Mouse (Mus musculus) adrenal gland, postnatal 10 days (tissue): Measurements from ENCODE around the gene Upk2. TPM values are rescaled to one million over a fixed set of nuclear protein-coding genes. Genes with fewer than 3 reads are reported as not detected.
"Not testable (repeated sequence)": the region's sequence is repeated elsewhere in the genome, so short reads cannot be mapped to it uniquely, and the experiment has no call there.

Experiments
- DNase-seq: peaks from one replicate; pipeline ENCODE4 v3.0.0; 2021; ENCODE audit warnings: mixed read lengths
- total RNA-seq, 2 experiments: library from RNA; stranded (reverse); gene quantifications; 2 replicates each; pipeline ENCODE4 v1.2.3; 2021

Gene Upk2
- total RNA-seq, 2 experiments from 2014 or later: not detected

GRCm38 (mm10) chr9:44461950-44462349 lies 7.2 kb upstream of the Upk2 start:
- DNase-seq: no peak

- peak; percentile 23 for DNase-seq
Observed at GRCm38 (mm10) chr9:44457035-44457742, 2.4 kb upstream of the Upk2 start.

DNA sequence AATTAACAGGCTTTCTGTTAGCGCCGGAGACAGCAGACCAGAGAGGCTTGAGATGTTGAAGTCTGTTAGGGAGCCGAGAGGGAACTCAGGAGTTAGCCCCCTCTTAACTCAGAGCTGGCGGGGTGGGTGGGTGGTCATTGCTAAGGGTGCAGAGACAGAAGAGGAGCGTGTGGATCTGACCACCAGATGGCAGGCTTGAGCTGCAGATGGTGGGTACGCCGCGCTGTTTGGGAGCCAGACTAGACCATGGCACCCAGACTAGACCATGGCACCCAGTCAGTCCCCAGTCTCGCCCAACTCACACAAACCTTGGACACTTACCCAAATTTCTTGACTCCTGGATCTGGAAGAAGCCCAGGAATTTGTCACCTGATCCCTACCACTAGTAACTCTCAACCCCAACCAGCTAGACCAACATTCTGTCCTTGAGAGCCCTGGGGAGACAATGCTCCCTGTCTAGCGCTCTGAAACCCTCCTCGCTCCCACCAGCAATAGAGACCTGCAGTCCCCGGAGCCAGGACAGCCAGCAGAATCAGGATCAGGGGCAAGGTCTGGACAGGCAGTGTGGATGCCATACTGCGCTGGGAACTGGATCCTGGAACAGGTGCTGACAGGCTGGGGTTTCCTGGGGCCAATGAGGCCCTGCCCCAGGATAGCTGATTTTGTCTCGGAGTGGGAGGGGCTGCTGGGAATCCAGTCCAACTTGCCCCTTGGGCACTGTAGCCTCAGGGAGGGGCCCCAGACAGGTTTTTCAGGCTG lies 465 bp downstream of the Upk2 start:
- DNase-seq: peak; percentile 91

DNA sequence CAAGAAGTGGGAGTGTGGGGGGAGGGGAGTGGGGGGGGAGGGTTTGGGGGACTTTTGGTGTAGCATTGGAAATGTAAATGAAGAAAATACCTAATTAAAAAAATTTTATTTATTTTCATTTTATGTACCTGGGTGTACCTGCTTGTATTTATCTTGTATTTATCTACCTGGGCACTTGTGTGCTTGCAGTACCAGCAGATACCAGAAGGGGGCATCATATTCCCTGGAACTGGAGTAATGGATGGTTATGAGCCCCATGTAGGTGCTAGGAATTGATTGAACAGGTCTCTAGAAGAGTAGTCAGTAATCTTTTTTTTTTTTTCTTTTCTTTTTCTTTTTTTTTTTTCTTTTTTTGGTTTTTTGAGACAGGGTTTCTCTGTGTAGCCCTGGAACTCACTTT lies 4.4 kb downstream of the Upk2 start:
- DNase-seq: no peak

DNA sequence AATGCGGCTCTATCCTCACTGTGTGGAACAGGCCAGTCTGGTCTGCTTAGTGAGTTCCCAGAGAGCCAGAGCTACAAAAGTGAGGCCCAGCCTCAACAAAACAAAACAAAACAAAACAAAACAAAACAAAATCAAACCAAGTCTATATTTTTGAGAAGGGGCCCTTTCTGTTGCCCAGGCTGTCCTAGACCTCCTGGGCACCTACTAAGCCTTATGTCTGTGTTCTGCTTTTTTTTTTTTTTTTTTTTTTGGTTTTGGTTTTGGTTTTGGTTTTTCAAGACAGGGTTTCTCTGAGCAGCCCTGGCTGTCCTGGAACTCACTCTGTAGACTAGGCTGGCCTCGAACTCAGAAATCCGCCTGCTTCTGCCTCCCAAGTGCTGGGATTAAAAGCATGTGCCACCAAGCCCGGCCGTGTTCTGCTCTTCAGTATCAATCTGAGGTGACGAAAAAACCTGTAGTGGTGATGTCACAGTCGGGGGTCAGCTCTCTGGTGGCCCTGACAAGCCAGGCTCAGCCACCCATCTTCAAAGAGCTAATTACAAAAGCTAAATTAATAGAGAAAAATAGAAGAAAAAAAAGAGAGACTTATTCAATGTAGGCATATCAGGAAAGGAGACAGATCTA lies 10.3 kb downstream of the Upk2 start:
- not testable (repeated sequence) for DNase-seq

DNA sequence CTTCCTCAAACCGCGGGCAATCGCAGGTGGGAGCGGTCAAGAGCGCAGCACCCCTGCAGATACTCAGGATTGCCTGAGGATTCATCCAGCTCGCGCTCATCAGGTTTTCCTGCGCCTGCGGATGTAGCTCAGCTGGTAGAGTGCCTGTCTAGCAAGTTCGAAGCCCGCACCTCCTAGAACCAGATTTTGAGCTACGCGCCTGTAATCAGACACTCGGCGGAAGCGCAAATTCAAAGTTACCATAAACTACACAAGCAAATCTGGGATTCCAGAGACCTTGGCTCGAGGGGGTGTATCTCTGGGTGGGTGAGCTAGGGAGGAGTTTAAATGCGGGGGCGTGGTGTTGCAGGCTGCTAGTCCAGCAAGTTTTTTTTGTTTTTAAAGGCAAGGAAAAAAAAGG lies 13.8 kb downstream of the Upk2 start, which contains the start of gene Foxr1:
Gene Foxr1 (minus strand): TSS at position 176 of the 400 bp plus-strand sequence.
- no peak for DNase-seq

GRCm38 (mm10) chr9:44435747-44436146 lies 19.0 kb downstream of the Upk2 start:
- DNase-seq: no peak

DNA sequence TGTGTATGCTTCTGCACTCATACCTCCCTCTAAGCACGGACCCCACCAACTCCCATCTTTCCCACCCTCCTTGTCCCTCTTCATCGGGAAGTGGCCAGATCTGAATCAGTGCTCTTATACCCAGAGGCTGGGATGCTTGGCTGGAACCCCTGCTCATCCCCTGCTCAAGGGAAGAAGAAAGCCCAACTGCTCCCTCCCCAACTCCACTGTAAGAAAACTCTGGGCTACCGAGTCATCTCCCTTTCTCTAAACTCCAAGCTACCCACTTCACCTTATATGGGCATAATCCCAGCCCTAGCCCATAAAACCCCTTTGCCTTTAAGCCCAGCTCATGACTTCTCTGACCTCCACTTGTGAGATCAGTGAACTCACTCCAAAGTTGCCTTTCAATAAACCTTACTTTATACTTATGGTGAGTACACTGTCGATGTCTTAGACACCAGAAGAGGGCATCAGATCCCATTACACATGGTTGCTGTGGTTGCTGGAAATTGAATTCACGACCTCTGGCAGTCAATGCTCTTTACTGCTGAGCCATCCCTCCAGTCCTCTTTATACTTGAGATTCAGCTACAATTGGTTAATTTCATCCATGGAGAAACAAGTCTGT lies 22.1 kb downstream of the Upk2 start:
- no peak for DNase-seq

GRCm38 (mm10) chr9:44423576-44423975 lies 31.2 kb downstream of the Upk2 start:
- DNase-seq: no peak

GRCm38 (mm10) chr9:44420280-44420898 lies 34.4 kb downstream of the Upk2 start:
- DNase-seq: no peak

DNA sequence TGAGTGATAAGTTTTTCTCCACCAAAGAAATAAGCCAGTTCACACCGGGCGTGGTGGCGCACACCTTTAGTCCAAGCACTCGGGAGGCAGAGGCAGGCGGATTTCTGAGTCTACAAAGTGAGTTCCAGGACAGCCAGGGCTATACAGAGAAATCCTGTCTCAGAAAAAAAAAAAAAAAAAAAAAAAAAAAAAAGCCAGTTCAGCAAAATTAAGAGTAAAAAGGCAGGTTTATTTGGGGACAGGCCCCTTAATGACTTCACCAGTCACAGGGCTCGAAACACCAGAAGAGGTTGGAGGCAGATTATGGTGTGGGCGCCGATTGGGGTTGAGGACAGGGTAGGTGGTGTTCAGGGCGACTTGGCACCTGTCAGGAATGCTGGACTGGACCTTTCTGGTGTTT lies 35.0 kb downstream of the Upk2 start:
- DNase-seq: not testable (repeated sequence)

- DNase-seq: no peak
Observed at GRCm38 (mm10) chr9:44418519-44419385, 36.0 kb downstream of the Upk2 start, which contains the start of gene Ccdc84. Gene Ccdc84 (minus strand): TSS chr9:44418569.

DNA sequence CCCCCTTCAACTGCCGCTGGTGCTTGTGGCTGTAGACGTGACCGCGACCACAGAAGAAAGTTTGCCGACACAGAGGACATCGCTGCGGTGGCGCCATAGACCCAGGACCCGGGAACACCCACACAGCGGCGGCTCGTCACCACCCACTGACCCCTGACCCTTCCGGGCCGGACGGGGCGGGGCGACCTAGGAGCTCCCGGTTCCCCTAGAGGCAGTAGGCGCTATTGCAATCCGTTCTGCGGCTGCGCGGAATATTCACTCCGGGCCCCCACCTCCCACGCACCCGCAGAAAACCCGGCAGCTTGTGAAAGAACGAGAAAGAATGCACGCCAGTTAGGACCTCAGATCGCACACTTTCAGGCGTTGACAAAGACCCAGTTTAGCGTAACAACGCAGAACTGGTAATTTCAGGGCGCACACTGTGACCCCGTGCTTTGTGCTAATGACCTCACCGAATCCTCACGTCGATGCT lies 36.8 kb downstream of the Upk2 start:
- DNase-seq: peak; percentile 98

- DNase-seq: no peak
Observed at GRCm38 (mm10) chr9:44417156-44417891, 37.5 kb downstream of the Upk2 start.

GRCm38 (mm10) chr9:44412781-44413180 lies 42.0 kb downstream of the Upk2 start:
- no peak for DNase-seq

DNA sequence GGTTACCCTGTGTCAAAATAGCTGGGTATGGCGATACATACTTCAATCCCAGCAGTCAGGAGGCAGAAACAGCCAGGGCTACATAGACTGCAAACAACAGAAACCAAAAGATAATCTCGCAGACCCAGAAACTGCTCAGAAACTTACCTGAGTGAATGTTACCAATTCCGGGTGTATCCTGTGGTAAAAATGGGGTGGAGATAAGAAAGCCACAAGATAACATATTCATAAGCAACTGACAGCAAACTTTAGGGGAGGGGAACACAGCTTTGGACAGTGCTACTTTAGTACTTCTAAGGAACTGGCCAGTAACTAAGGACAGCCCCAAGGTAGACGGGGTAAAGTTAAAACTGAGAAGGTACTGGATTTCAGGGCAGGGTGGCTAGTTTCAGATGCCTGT lies 42.5 kb downstream of the Upk2 start:
- DNase-seq: no peak

- DNase-seq: no peak
Observed at GRCm38 (mm10) chr9:44411601-44412130, 43.1 kb downstream of the Upk2 start.

DNA sequence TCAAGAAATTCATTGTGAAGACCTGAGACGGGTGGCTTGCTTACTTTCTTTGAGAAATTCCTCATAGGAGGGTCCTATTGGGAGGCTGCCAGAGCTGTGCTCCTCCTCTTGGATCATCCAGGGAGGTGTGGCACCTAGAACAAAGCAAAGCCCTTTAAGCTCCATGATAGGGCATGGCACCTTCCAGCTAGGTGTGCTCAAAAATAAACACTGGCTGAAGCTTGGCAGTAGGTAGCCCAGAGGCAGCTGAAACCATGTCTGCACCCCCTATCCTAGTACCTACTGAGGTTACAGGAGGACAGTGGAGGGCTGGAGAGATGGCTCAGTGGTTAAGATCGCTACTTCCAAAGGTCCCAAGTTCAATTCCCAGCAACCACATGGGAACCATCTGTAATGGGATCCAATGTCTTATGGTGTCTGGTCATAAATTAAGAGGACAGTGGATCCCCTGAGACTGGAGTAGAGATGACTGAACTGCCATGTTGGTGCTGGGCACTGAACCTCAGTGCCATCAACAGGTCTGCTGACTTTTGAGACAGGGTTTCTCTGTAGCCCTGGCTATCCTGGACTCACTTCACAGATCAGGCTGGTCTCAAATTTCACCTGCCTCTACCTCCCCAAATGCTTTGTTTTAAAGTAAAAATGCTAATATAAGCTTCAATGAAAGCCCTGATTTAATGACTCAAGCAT lies 44.0 kb downstream of the Upk2 start:
- DNase-seq: no peak

- not testable (repeated sequence) for DNase-seq
Observed at GRCm38 (mm10) chr9:44408693-44409092, 46.1 kb downstream of the Upk2 start.

DNA sequence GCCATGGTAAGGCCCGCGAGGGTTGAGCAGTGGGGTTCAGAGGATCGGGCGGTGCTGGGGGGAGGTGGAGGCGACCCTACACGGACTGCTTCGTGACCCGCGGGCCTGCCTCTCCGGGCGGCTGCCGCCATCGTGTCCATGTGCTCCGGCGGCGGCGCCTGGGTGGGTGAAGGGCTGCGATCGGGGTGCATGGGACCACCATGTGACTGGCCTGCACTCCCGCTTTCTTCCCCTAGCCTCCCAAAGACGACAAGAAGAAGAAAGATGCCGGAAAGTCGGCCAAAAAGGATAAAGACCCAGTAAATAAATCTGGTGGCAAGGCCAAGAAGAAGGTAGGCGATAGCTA lies 47.1 kb downstream of the Upk2 start:
- DNase-seq: no peak
